Mouse (Mus musculus): ENCODE measurements around the gene Cd2bp2. TPM values are rescaled to one million over a fixed set of nuclear protein-coding genes. Genes with fewer than 3 reads are reported as not detected.

The Cd2bp2 gene
- total and polyA plus RNA-seq, 3 experiments: 56.7 to 64.8 TPM; not detected in 1

DNA sequence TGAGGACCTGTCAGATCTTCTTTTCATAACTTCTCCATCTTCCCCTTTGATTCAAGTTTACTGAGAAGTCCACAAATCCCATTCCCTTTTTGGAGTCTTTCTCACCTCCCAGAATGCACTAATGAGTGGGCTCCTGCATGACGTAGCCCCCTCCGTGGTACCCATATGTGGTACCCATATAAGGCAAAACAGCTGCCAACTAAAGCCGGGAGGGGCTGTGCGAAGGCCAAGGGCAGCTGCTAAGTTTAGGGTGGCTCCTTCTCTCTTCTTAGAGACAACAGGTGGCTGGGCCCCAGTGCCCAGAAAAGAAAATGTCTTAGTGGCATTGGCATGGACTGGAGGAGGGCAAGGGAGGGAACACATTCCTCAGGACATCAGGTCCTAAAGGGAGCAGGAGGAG, 14.4 kb upstream of the Cd2bp2 start:
- Histone ChIP-seq H3K9ac (ENCODE audit: control insufficient read depth, low read depth, low read length, poor library complexity, severe bottlenecking) (no peak overlapping the region; the same call in 1 of the 2 replicates), H3K36me3 (ENCODE audit: control insufficient read depth in 1 of 2, insufficient read depth in 2 of 2, low read length in 2 of 2) (peaks cover 1 to 16% of the 10 kb centered on the region in 2 experiments; a peak in 3 of 4 replicates), H3K4me3 (ENCODE audit: control insufficient read depth in 1 of 2, insufficient read depth in 1 of 2, low read depth in 2 of 2, low read length in 2 of 2) (no peak overlapping the region), H3K9me3 (replicated peaks; ENCODE audit: insufficient read depth, low read length) (no peaks in the 10 kb centered on the region), H3K4me1 (ENCODE audit: control insufficient read depth in 1 of 2, insufficient read depth in 2 of 2, low read length in 2 of 2) (peaks cover 0 to 21% of the 10 kb centered on the region in 2 experiments; a peak in 3 of 4 replicates), H3K27ac (ENCODE audit: control insufficient read depth, low read depth, low read length) (peak overlapping the region; percentile 84; the same call in 1 of the 2 replicates), H3K79me2 (ENCODE audit: control insufficient read depth, insufficient read depth, low read length, poor library complexity) (peaks cover 26% of the 10 kb centered on the region), H3K27me3 (ENCODE audit: control insufficient read depth in 1 of 2, insufficient read depth in 2 of 2, low read length in 2 of 2) (no peaks in the 10 kb centered on the region)
- TF ChIP-seq MXI1 (IDR thresholded peaks at IDR 0.05; ENCODE audit: low read depth, low read length) (no peak), HCFC1 (IDR thresholded peaks at IDR 0.05; ENCODE audit: low read depth, low read length) (no peak), EP300 (IDR thresholded peaks at IDR 0.05; ENCODE audit: low read depth in 1 of 2, low read length in 2 of 2) (no peak), ZMIZ1 (IDR thresholded peaks at IDR 0.05; ENCODE audit: low read depth, low read length) (no peak), USF1 (IDR thresholded peaks at IDR 0.05; ENCODE audit: low read depth, low read length) (no peak)
- DNase-seq (ENCODE audit: low read depth, low spot score): no peak

DNA sequence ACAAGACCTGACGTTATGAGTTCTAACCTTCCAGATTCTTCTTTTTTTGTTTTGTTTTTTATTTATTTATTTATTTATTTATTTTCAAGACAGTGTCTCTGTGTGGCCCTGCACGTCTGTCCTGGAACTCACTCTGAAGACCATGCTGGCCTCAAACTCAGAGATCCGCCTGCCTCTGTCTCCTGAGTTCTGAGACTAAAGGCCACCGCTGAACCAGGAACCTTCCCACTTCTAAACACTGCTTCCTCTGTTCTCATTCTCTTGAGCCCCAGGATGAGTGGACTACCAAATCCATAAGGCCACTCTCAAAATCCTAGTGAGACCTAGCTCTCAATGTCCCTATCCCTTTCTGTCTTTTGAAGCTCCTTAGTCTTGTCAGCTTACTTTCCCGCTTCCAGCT, 14.0 kb upstream of the Cd2bp2 start:
- H3K79me2 ChIP-seq (ENCODE audit: control insufficient read depth, insufficient read depth, low read length, poor library complexity): peaks cover 30% of the 10 kb centered on the region
- H3K9ac ChIP-seq (ENCODE audit: control insufficient read depth, low read depth, low read length, poor library complexity, severe bottlenecking): peak overlapping the region; percentile 66
- H3K9me3 ChIP-seq (replicated peaks; ENCODE audit: insufficient read depth, low read length): no peaks in the 10 kb centered on the region
- TF ChIP-seq TCF12 (IDR thresholded peaks at IDR 0.05; ENCODE audit: low read depth, low read length): no peak
- no peak for TF ChIP-seq USF2 (IDR thresholded peaks at IDR 0.05; ENCODE audit: borderline replicate concordance in 1 of 2, insufficient read depth in 1 of 2, low read depth in 1 of 2, low read length in 2 of 2)
- TF ChIP-seq MAX (IDR thresholded peaks at IDR 0.05; ENCODE audit: low read length): no peak
- TF ChIP-seq KAT2A (conservative IDR thresholded peaks at IDR 0.05; ENCODE audit: low read depth, low read length): no peak
- no peak for TF ChIP-seq CTCF (IDR thresholded peaks at IDR 0.05 in 2 of 3, conservative IDR thresholded peaks at IDR 0.05 in 1 of 3; ENCODE audit: control insufficient read depth in 1 of 3, insufficient read depth in 1 of 3, low read depth in 2 of 3, low read length in 3 of 3, poor library complexity in 1 of 3, severe bottlenecking in 1 of 3)
- TF ChIP-seq GABPA (IDR thresholded peaks at IDR 0.05; ENCODE audit: low read depth, low read length): no peak
- TF ChIP-seq POLR2AphosphoS5 (IDR thresholded peaks at IDR 0.05; ENCODE audit: borderline replicate concordance, low read depth, low read length): no peak
- TF ChIP-seq MAZ (IDR thresholded peaks at IDR 0.05; ENCODE audit: low read depth, low read length): no peak
- no peak for TF ChIP-seq USF1 (IDR thresholded peaks at IDR 0.05; ENCODE audit: low read depth, low read length)
- TF ChIP-seq SIN3A (IDR thresholded peaks at IDR 0.05; ENCODE audit: low read length): no peak
- TF ChIP-seq ETS1 (IDR thresholded peaks at IDR 0.05; ENCODE audit: low read depth, low read length): no peak
- TF ChIP-seq SMC3 (IDR thresholded peaks at IDR 0.05; ENCODE audit: low read depth, low read length): no peak
- no peak for TF ChIP-seq EP300 (IDR thresholded peaks at IDR 0.05; ENCODE audit: low read depth in 1 of 2, low read length in 2 of 2)
- no peak for TF ChIP-seq HCFC1 (IDR thresholded peaks at IDR 0.05; ENCODE audit: low read depth, low read length)
- no peak for TF ChIP-seq TAL1 (IDR thresholded peaks at IDR 0.05; ENCODE audit: low read length)
- TF ChIP-seq ZMIZ1 (IDR thresholded peaks at IDR 0.05; ENCODE audit: low read depth, low read length): no peak
- no peak for TF ChIP-seq ZNF384 (IDR thresholded peaks at IDR 0.05; ENCODE audit: low read depth, low read length)
- peaks cover 1 to 20% of the 10 kb centered on the region in 2 experiments; a peak in 3 of 4 replicates for H3K36me3 ChIP-seq (ENCODE audit: control insufficient read depth in 1 of 2, insufficient read depth in 2 of 2, low read length in 2 of 2)
- H3K27ac ChIP-seq (ENCODE audit: control insufficient read depth, low read depth, low read length): peak overlapping the region; percentile 84
- H3K27me3 ChIP-seq (ENCODE audit: control insufficient read depth in 1 of 2, insufficient read depth in 2 of 2, low read length in 2 of 2): no peaks in the 10 kb centered on the region
- peak; percentile 25 for DNase-seq (ENCODE audit: low read depth, low spot score)
- peaks cover 0 to 25% of the 10 kb centered on the region in 2 experiments; a peak in 3 of 4 replicates for H3K4me1 ChIP-seq (ENCODE audit: control insufficient read depth in 1 of 2, insufficient read depth in 2 of 2, low read length in 2 of 2)
- H3K4me3 ChIP-seq (ENCODE audit: control insufficient read depth in 1 of 2, insufficient read depth in 1 of 2, low read depth in 2 of 2, low read length in 2 of 2): peak overlapping the region; percentile 33 to 39; a peak in 3 of 4 replicates

All from MEL (cell line).